Mouse (Mus musculus) heart, embryonic 10.5 days (tissue): Measurements from ENCODE around the gene Ptar1. TPM values are rescaled to one million over a fixed set of nuclear protein-coding genes. Genes with fewer than 3 reads are reported as not detected.

Experiments used
- DNase-seq: peaks from one replicate; pipeline ENCODE4 v3.0.0-alpha.2; 2017; ENCODE audit warnings: low spot score
- H3K27ac ChIP-seq: fragments of 300-500 bp; sonication (generic); 2 replicates; pipeline ENCODE4 v1.5.1; 2016; ENCODE audit warnings: mild to moderate bottlenecking
- H3K27me3 ChIP-seq: fragments of 300-500 bp; sonication (generic); 2 replicates; pipeline ENCODE4 v1.6.1; 2016; ENCODE audit warnings: mild to moderate bottlenecking; ENCODE audit not compliant: poor library complexity, insufficient read depth, severe bottlenecking
- H3K36me3 ChIP-seq: fragments of 300-500 bp; sonication (generic); 2 replicates; pipeline ENCODE4 v1.6.1; 2016; ENCODE audit warnings: mild to moderate bottlenecking, moderate library complexity
- H3K4me1 ChIP-seq: fragments of 300-500 bp; sonication (generic); 2 replicates; pipeline ENCODE4 v1.6.1; 2016; ENCODE audit warnings: mild to moderate bottlenecking
- H3K4me3 ChIP-seq: fragments of 300-500 bp; sonication (generic); 2 replicates; pipeline ENCODE4 v1.5.1; 2016; ENCODE audit warnings: mild to moderate bottlenecking, moderate library complexity
- H3K9me3 ChIP-seq: fragments of 300-500 bp; sonication (generic); 2 replicates; pipeline ENCODE4 v1.6.1; 2016; ENCODE audit warnings: mild to moderate bottlenecking, moderate library complexity
- WGBS: fragments of 180-500 bp; shearing (Covaris S2); methylation state at CpG from one replicate; pipeline ENCODE4 v1.1.7; 2016; 5-methylcytosine and 5-hydroxymethylcytosine counted together
- polyA plus RNA-seq: library from polyadenylated mRNA; unstranded; fragments of >200 nt; fragmentation: Nextera tagmentation; extraction: Ambion mirVana; gene quantifications from 2 replicates; pipeline ENCODE4 v1.2.1, GENCODE M21; 2016

Gene Ptar1
- polyA plus RNA-seq, 1 experiment from 2014 or later, result 5.8 TPM

- H3K4me1 ChIP-seq, result peaks cover 11% of the 10 kb centered on the region; the same call in 1 of the 2 replicates
- H3K36me3 ChIP-seq, result no peaks in the 10 kb centered on the region
- DNase-seq, result no peak
- WGBS, result 27% methylated on average over 4 of the region's 4 CpGs
- peak overlapping the region; percentile 100 for H3K27ac ChIP-seq
- H3K9me3 ChIP-seq, result no peaks in the 10 kb centered on the region
- peak overlapping the region; percentile 90 for H3K4me3 ChIP-seq
- H3K27me3 ChIP-seq, result no peaks in the 10 kb centered on the region
These were observed 1.3 kb downstream of the Ptar1 start for GRCm38 (mm10) chr19:23688421-23688946.

GRCm38 (mm10) chr19:23694344-23694743, 7.1 kb downstream of the Ptar1 start:
- H3K9me3 ChIP-seq, result no peaks in the 10 kb centered on the region
- no peaks in the 10 kb centered on the region for H3K27me3 ChIP-seq
- H3K36me3 ChIP-seq, result peaks cover 49% of the 10 kb centered on the region
- H3K27ac ChIP-seq, result no peak overlapping the region
- H3K4me1 ChIP-seq, result peaks cover 3% of the 10 kb centered on the region; the same call in 1 of the 2 replicates
- DNase-seq, result no peak
- H3K4me3 ChIP-seq, result no peak overlapping the region
- 94% methylated on average over 4 of the region's 4 CpGs for WGBS

- no peak for DNase-seq
- 82% methylated on average over 8 of the region's 8 CpGs for WGBS
- peaks cover 67% of the 10 kb centered on the region for H3K36me3 ChIP-seq
- no peaks in the 10 kb centered on the region for H3K9me3 ChIP-seq
- no peaks in the 10 kb centered on the region for H3K27me3 ChIP-seq
- H3K4me1 ChIP-seq, result peaks cover 10% of the 10 kb centered on the region
- no peak overlapping the region for H3K27ac ChIP-seq
- no peak overlapping the region for H3K4me3 ChIP-seq
These were observed 10.6 kb downstream of the Ptar1 start for GRCm38 (mm10) chr19:23697861-23698260.

GRCm38 (mm10) chr19:23698366-23698765, 11.1 kb downstream of the Ptar1 start:
- Histone ChIP-seq H3K36me3 (peaks cover 72% of the 10 kb centered on the region), H3K4me1 (peaks cover 10% of the 10 kb centered on the region), H3K4me3 (no peak overlapping the region), H3K27ac (no peak overlapping the region), H3K27me3 (no peaks in the 10 kb centered on the region), H3K9me3 (no peaks in the 10 kb centered on the region)
- 87% methylated on average over 7 of the region's 7 CpGs for WGBS
- no peak for DNase-seq

- Histone ChIP-seq H3K9me3 (no peaks in the 10 kb centered on the region), H3K27ac (no peak overlapping the region), H3K4me1 (peaks cover 10% of the 10 kb centered on the region), H3K27me3 (no peaks in the 10 kb centered on the region), H3K36me3 (peaks cover 76% of the 10 kb centered on the region), H3K4me3 (no peak overlapping the region)
- WGBS, result 84% methylated on average over 4 of the region's 4 CpGs
- DNase-seq, result no peak
These were observed 11.9 kb downstream of the Ptar1 start for GRCm38 (mm10) chr19:23699131-23699530.

GRCm38 (mm10) chr19:23702896-23703295, 15.7 kb downstream of the Ptar1 start:
- H3K27me3 ChIP-seq, result no peaks in the 10 kb centered on the region
- H3K9me3 ChIP-seq, result no peaks in the 10 kb centered on the region
- 90% methylated on average over 10 of the region's 10 CpGs for WGBS
- DNase-seq, result no peak
- H3K36me3 ChIP-seq, result peaks cover 71% of the 10 kb centered on the region
- no peak overlapping the region for H3K27ac ChIP-seq
- no peak overlapping the region for H3K4me3 ChIP-seq
- peaks cover 13% of the 10 kb centered on the region for H3K4me1 ChIP-seq

GRCm38 (mm10) chr19:23705383-23705782, 18.2 kb downstream of the Ptar1 start:
- H3K4me3 ChIP-seq, result no peak overlapping the region
- H3K36me3 ChIP-seq, result peaks cover 70% of the 10 kb centered on the region
- no peaks in the 10 kb centered on the region for H3K9me3 ChIP-seq
- no peak overlapping the region for H3K27ac ChIP-seq
- no peaks in the 10 kb centered on the region for H3K27me3 ChIP-seq
- no peak for DNase-seq
- H3K4me1 ChIP-seq, result peaks cover 6% of the 10 kb centered on the region
- WGBS, result 89% methylated on average over 5 of the region's 5 CpGs

- no peaks in the 10 kb centered on the region for H3K4me1 ChIP-seq
- H3K9me3 ChIP-seq, result no peaks in the 10 kb centered on the region
- no peak for DNase-seq
- H3K27ac ChIP-seq, result no peak overlapping the region
- no peaks in the 10 kb centered on the region for H3K27me3 ChIP-seq
- H3K36me3 ChIP-seq, result no peaks in the 10 kb centered on the region
- WGBS, result 75% methylated on average over 3 of the region's 3 CpGs
- no peak overlapping the region for H3K4me3 ChIP-seq
These were observed 59.3 kb downstream of the Ptar1 start for GRCm38 (mm10) chr19:23746506-23746905.

- peak; percentile 56 for DNase-seq
- no peak overlapping the region for H3K27ac ChIP-seq
- peaks cover 18% of the 10 kb centered on the region for H3K4me1 ChIP-seq
- WGBS, result 10% methylated on average over 7 of the region's 7 CpGs
- peak overlapping the region; percentile 29 for H3K4me3 ChIP-seq
- H3K36me3 ChIP-seq, result no peaks in the 10 kb centered on the region
- no peaks in the 10 kb centered on the region for H3K9me3 ChIP-seq
- peaks cover 27% of the 10 kb centered on the region for H3K27me3 ChIP-seq
These were observed 69.8 kb downstream of the Ptar1 start for GRCm38 (mm10) chr19:23757011-23757410.

- Histone ChIP-seq H3K9me3 (no peaks in the 10 kb centered on the region), H3K36me3 (no peaks in the 10 kb centered on the region), H3K4me3 (peak overlapping the region; percentile 78), H3K27me3 (peaks cover 27% of the 10 kb centered on the region), H3K4me1 (peaks cover 18% of the 10 kb centered on the region), H3K27ac (peak overlapping the region; percentile 89)
- peak; percentile 95 for DNase-seq
- WGBS, result under 1% methylated on average over 40 of the region's 40 CpGs
These were observed 70.8 kb downstream of the Ptar1 start for GRCm38 (mm10) chr19:23757961-23758553.

- H3K27ac ChIP-seq, result peak within 1 kb of the TSS; percentile 89
- H3K27me3 ChIP-seq, result peaks cover 27% of the 10 kb centered on the region
- H3K4me1 ChIP-seq, result peaks cover 18% of the 10 kb centered on the region
- no peaks in the 10 kb centered on the region for H3K36me3 ChIP-seq
- WGBS, result under 1% methylated on average over 73 of the region's 98 CpGs
- peak within 1 kb of the TSS; percentile 78 for H3K4me3 ChIP-seq
- no peaks in the 10 kb centered on the region for H3K9me3 ChIP-seq
- peak; percentile 78 for DNase-seq
These were observed 71.5 kb downstream of the Ptar1 start, which contains the start of gene Apba1 for GRCm38 (mm10) chr19:23758554-23759321. TSS of gene Apba1 (plus strand) at chr19:23758887.

GRCm38 (mm10) chr19:23759322-23759945, 72.2 kb downstream of the Ptar1 start:
- no peak for DNase-seq
- H3K27me3 ChIP-seq, result peaks cover 27% of the 10 kb centered on the region
- 3% methylated on average over 17 of the region's 17 CpGs for WGBS
- H3K27ac ChIP-seq, result 0 out of 2 replicates have a peak overlapping the region, but pooled peaks have one; percentile 89
- H3K9me3 ChIP-seq, result no peaks in the 10 kb centered on the region
- H3K4me3 ChIP-seq, result peak overlapping the region; percentile 78
- peaks cover 18% of the 10 kb centered on the region for H3K4me1 ChIP-seq
- no peaks in the 10 kb centered on the region for H3K36me3 ChIP-seq

GRCm38 (mm10) chr19:23763371-23763770, 76.1 kb downstream of the Ptar1 start:
- Histone ChIP-seq H3K27me3 (peaks cover 27% of the 10 kb centered on the region), H3K9me3 (no peaks in the 10 kb centered on the region), H3K36me3 (no peaks in the 10 kb centered on the region), H3K27ac (no peak overlapping the region), H3K4me1 (0 out of 2 replicates have a peak, but pooled peaks cover 9% of the 10 kb centered on the region), H3K4me3 (no peak overlapping the region)
- DNase-seq, result no peak
- WGBS, result 84% methylated on average over 6 of the region's 6 CpGs
